Mouse (Mus musculus) limb, embryonic 14.5 days (tissue): ENCODE data around the gene Cideb. TPM values are rescaled to one million over a fixed set of nuclear protein-coding genes. Genes with fewer than 3 reads are reported as not detected.

ENCODE experiments used
- ATAC-seq: fragments of 200-750 bp; cut with Nextera tagmentation; 2 replicates; pipeline ENCODE4 v1.8.0; 2017; ENCODE audit warnings: low read depth, moderate number of reproducible peaks, moderate TSS enrichment; ENCODE audit not compliant: low FRiP score
- DNase-seq: peaks from one replicate; pipeline ENCODE4 v3.0.0-alpha.2; 2015; ENCODE audit warnings: low spot score
- H3K27ac ChIP-seq: fragments of 300-500 bp; sonication (generic); replicated peaks from 2 replicates; pipeline ENCODE4 v1.5.1; 2014; ENCODE audit warnings: low read depth, mild to moderate bottlenecking, low read length, moderate library complexity, mixed read lengths
- H3K27me3 ChIP-seq: fragments of 300-500 bp; sonication (generic); 2 replicates; pipeline ENCODE4 v1.6.1; 2014; ENCODE audit warnings: low read length, mixed read lengths; ENCODE audit not compliant: control insufficient read depth, insufficient read depth
- H3K36me3 ChIP-seq: fragments of 300-500 bp; sonication (generic); 2 replicates; pipeline ENCODE4 v1.6.1; 2014; ENCODE audit warnings: mild to moderate bottlenecking, low read length, moderate library complexity, mixed read lengths; ENCODE audit not compliant: control insufficient read depth, insufficient read depth
- H3K4me1 ChIP-seq: fragments of 300-500 bp; sonication (generic); 2 replicates; pipeline ENCODE4 v1.6.1; 2014; ENCODE audit warnings: antibody characterized with exemption, low read length, mixed read lengths; ENCODE audit not compliant: control insufficient read depth, insufficient read depth
- H3K4me2 ChIP-seq: fragments of 300-500 bp; sonication (generic); replicated peaks from 2 replicates; pipeline ENCODE4 v1.6.1; 2014; ENCODE audit warnings: low read depth, mild to moderate bottlenecking, low read length, moderate library complexity; ENCODE audit not compliant: severe bottlenecking
- H3K4me3 ChIP-seq: fragments of 300-500 bp; sonication (generic); replicated peaks from 2 replicates; pipeline ENCODE4 v1.5.1; 2014; ENCODE audit warnings: low read length
- H3K9ac ChIP-seq: fragments of 300-500 bp; sonication (generic); 2 replicates; pipeline ENCODE4 v1.6.1; 2014; ENCODE audit warnings: mild to moderate bottlenecking, low read depth, low read length, moderate library complexity; ENCODE audit not compliant: severe bottlenecking
- H3K9me3 ChIP-seq: fragments of 300-500 bp; sonication (generic); 2 replicates; pipeline ENCODE4 v1.6.1; 2016; ENCODE audit warnings: low read length; ENCODE audit not compliant: control insufficient read depth
- POLR2A ChIP-seq: fragments of 200-500 bp; IDR thresholded peaks from 2 replicates; pipeline ENCODE4 v1.8.0; 2012; ENCODE audit warnings: inconsistent platforms, mild to moderate bottlenecking, moderate library complexity, borderline replicate concordance; ENCODE audit not compliant: insufficient read depth, insufficient read length; ENCODE audit errors: extremely low read depth
- WGBS: fragments of 180-500 bp; shearing (Covaris S2); extraction: QIAGEN DNeasy Blood & Tissue Kit; methylation state at CpG from one replicate; pipeline ENCODE4 v1.1.7; 2014; 5-methylcytosine and 5-hydroxymethylcytosine counted together
- polyA plus RNA-seq, 2 experiments: library from polyadenylated mRNA; depleted of rRNA in 1 of 2; stranded (reverse) in 1 of 2; unstranded in 1 of 2; fragments of >200 nt; fragmentation: Nextera tagmentation in 1 of 2; extraction: Ambion mirVana in 1 of 2; gene quantifications; 2 replicates each; pipeline versions ENCODE4 v1.2.1 to v1.2.3; 2012 to 2014

Gene Cideb
- polyA plus RNA-seq, 2 experiments = 0.41 to 2.1 TPM

DNA sequence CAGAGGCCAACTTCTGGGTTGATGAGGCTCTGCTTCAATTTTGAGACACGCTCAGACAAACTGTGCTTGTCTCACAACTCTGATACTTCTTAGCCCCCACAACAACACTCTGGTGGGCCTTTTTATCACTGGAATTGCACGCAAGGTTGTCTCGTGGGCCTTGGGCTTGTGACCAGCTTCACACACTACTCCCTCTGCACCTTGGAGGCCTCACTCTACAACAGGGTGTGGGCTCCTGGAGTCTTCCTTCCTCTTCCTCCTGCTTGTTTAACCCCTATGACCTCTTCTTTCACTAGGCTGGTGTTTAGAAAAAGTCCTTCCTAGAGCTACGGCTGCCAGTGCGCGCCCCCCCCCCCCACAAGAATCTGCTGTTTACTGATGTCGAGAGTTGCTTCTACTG, 18.5 kb upstream of the Cideb start:
- Histone ChIP-seq H3K4me1 (peaks cover 4% of the 10 kb centered on the region), H3K9me3 (no peaks in the 10 kb centered on the region), H3K27ac (no peak overlapping the region), H3K9ac (no peak overlapping the region), H3K4me2 (no peak overlapping the region), H3K36me3 (peaks cover 25% of the 10 kb centered on the region; the same call in 1 of the 2 replicates), H3K27me3 (no peaks in the 10 kb centered on the region), H3K4me3 (no peak overlapping the region)
- DNase-seq (no peak), ATAC-seq (no peak)
- WGBS = 76% methylated on average over 7 of the region's 7 CpGs
- TF ChIP-seq POLR2A = no peak

DNA sequence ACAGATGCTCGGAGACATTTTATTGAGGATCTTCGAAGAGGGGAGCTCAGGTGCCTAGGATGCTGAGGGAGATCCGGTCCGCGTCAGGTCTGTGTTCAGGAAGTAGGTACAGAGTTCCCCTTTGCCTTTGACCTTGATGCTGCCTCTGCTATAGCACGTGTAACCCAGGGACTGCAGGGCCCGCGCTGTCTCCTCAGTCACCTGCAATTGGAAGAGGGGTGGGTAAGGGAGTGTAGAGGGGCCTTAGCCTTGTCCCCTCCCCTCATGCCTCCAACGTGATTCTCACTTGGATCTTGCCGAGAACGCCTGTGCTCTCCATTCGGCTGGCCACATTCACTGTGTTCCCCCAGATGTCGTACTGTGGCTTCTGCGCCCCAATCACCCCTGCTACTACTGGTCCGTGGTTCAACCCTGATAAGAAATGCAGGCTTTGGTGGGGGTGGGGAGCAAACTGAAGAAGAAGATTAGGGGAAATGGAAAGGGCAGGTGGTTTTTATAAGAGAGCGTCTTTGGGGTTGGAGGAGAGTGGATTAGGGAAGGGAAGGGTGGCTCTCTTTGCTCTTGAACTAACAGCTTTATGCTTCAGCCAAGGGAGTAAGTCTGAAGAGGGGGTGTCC, 10.9 kb upstream of the Cideb start:
- Histone ChIP-seq H3K9me3 (no peaks in the 10 kb centered on the region), H3K36me3 (peaks cover 6% of the 10 kb centered on the region; the same call in 1 of the 2 replicates), H3K9ac (no peak overlapping the region), H3K27me3 (peaks cover 12% of the 10 kb centered on the region), H3K27ac (no peak overlapping the region), H3K4me1 (no peaks in the 10 kb centered on the region; the same call in 1 of the 2 replicates), H3K4me2 (no peak overlapping the region), H3K4me3 (no peak overlapping the region)
- no peak for ATAC-seq
- no peak for DNase-seq
- TF ChIP-seq POLR2A = no peak
- whole genome bisulfite sequencing = 75% methylated on average over 16 of the region's 16 CpGs

DNA sequence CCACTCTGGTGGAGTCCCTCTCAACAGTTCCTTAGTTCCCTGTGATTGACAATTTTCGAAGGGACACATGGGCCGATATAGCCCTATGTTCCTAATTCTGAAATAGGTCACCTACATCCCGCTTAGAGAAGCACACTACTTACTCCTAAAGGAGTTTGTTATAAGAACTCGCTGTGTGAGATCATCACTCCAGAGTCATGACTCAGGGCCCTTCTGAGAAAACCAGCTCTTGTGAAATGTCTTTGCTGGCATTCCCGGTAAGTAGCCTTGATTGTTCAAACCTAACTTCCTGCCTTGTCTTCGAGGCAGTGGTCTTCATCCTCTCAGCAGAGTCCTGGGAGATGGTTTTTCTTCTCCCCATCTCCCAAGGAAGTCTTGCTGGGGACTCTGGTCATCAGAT, 10.3 kb upstream of the Cideb start:
- ATAC-seq (no peak), DNase-seq (no peak)
- Histone ChIP-seq H3K27me3 (peaks cover 12% of the 10 kb centered on the region), H3K4me3 (no peak overlapping the region), H3K9ac (no peak overlapping the region), H3K36me3 (peaks cover 4% of the 10 kb centered on the region; the same call in 1 of the 2 replicates), H3K27ac (no peak overlapping the region), H3K4me1 (no peaks in the 10 kb centered on the region; the same call in 1 of the 2 replicates), H3K4me2 (no peak overlapping the region), H3K9me3 (no peaks in the 10 kb centered on the region)
- 86% methylated on average over 6 of the region's 6 CpGs for WGBS
- no peak for TF ChIP-seq POLR2A

DNA sequence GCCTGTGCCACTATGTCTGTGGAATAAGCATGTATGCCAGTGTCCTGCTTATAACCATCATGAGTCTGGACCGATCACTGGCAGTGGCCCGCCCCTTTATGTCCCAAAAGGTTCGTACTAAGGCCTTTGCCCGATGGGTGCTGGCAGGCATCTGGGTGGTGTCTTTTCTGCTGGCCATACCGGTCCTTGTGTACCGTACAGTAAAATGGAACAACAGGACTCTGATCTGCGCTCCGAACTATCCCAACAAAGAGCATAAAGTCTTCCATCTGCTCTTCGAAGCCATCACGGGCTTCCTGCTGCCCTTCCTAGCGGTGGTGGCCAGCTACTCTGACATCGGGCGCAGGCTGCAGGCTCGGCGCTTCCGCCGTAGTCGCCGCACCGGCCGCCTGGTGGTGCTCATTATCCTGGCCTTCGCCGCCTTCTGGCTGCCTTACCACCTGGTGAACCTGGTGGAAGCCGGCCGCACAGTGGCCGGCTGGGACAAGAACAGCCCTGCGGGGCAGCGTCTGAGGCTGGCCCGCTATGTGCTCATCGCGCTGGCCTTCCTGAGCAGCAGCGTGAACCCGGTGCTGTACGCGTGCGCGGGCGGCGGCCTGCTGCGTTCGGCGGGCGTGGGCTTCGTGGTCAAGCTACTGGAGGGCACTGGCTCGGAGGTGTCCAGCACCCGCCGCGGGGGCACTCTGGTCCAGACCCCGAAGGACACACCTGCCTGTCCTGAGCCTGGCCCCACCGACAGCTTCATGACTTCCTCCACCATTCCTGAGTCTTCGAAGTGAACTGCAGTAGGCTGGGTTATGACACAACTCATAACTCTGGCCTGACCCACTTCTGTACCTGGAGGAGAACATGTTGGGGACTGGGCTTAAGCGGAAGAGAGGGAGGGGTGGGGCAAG, 9.5 kb upstream of the Cideb start:
- DNase-seq (peak; percentile 34), ATAC-seq (peak; percentile 54; the same call in 1 of the 2 replicates)
- 13% methylated on average over 46 of the region's 52 CpGs for WGBS
- H3K4me1 ChIP-seq = peaks cover 5% of the 10 kb centered on the region
- no peaks in the 10 kb centered on the region for H3K9me3 ChIP-seq
- peaks cover 4% of the 10 kb centered on the region; the same call in 1 of the 2 replicates for H3K36me3 ChIP-seq
- H3K4me2 ChIP-seq = peak overlapping the region; percentile 74
- peak overlapping the region; percentile 52 for H3K9ac ChIP-seq
- peaks cover 12% of the 10 kb centered on the region for H3K27me3 ChIP-seq
- H3K4me3 ChIP-seq = peak overlapping the region; percentile 37
- H3K27ac ChIP-seq = no peak overlapping the region
- TF ChIP-seq POLR2A = no peak

DNA sequence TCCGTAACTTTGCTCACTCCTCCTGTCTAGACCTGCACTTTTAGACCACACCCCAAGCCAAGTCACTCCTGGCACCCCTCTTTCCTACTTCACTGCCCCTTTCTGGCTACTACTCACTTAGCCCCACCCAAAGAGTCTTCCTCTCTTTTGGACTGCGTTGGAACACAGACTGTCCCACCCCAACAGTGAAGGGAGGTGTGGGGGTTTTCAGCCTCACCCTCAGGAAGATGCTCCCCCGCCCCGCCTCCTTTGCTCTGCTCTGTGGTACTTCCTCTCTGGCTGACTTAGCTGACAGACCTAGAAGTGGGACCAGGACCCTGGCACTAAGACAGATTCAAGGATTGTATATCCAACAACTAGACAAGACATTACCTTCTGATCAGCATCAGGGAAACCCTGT, 7.4 kb upstream of the Cideb start, which contains the start of gene Ltb4r1:
TSS of gene Ltb4r1 (plus strand) at position 267 of the 400 bp plus-strand sequence.
- Histone ChIP-seq H3K27me3 (peaks cover 20% of the 10 kb centered on the region), H3K4me2 (no peak within 1 kb of the TSS), H3K9ac (no peak within 1 kb of the TSS), H3K4me3 (no peak within 1 kb of the TSS), H3K9me3 (no peaks in the 10 kb centered on the region), H3K36me3 (no peaks in the 10 kb centered on the region), H3K4me1 (peaks cover 13% of the 10 kb centered on the region), H3K27ac (no peak within 1 kb of the TSS)
- TF ChIP-seq POLR2A = no peak
- WGBS = 77% methylated on average over 4 of the region's 4 CpGs
- ATAC-seq (no peak), DNase-seq (no peak)
